Mouse (Mus musculus) liver, adult 2 months (tissue): ENCODE results near the gene Ltbp1.

Source experiments
- CTCF ChIP-seq: fragments of 200-500 bp; IDR thresholded peaks from 2 replicates; pipeline ENCODE4 v1.5.1; 2011; ENCODE audit warnings: low read depth, low read length, control low read depth
- POLR2A ChIP-seq: fragments of 200-500 bp; IDR thresholded peaks from 2 replicates; pipeline ENCODE4 v1.6.1; 2011; ENCODE audit warnings: low read length, control low read depth; ENCODE audit not compliant: insufficient read depth; ENCODE audit errors: extremely low read depth

DNA sequence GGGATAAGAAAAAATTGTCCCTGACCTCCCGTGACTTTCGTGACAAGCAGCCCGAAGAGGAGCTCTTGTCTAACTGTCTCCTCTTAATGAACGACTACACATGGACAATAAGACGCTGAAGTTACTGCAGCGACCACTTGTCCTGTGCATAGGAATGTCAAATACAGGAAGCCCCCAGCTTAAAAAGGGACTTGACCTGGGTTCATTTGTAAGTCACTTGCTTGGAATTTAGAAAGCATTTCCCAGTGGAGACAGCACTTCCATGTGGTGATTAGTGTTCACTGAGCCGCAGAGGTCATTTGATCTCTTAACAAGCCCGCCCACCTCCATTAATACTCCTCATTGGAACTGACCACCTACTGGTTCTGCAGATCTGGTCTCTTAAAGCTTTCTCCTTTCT is 61.9 kb downstream of the Ltbp1 start:
- TF ChIP-seq CTCF (no peak), POLR2A (no peak)
